Mouse (Mus musculus) kidney, adult 18-20 months (tissue): ENCODE measurements around the gene Gm49601.
A peak's percentile ranks its signal among the peaks of the same experiment; 100 is the strongest.

Experiments used
- DNase-seq: peaks from one replicate; pipeline ENCODE4 v3.0.0; 2021

Gene Gm49601

GRCm38 (mm10) chr16:18626376-18626878, at the start of gene Gm49601:
Gene Gm49601 (minus strand): TSS chr16:18626427.
- peak; percentile 83 for DNase-seq

- no peak for DNase-seq
Measured at GRCm38 (mm10) chr16:18673005-18673404, 46.8 kb upstream of the Gm49601 start.

GRCm38 (mm10) chr16:18672027-18672426, 45.8 kb upstream of the Gm49601 start:
- no peak for DNase-seq

GRCm38 (mm10) chr16:18669914-18670313, 43.7 kb upstream of the Gm49601 start:
- no peak for DNase-seq

- no peak for DNase-seq
Measured at GRCm38 (mm10) chr16:18658597-18658996, 32.4 kb upstream of the Gm49601 start.

GRCm38 (mm10) chr16:18655372-18656098, 29.3 kb upstream of the Gm49601 start:
- DNase-seq: no peak

- DNase-seq: no peak
Measured at GRCm38 (mm10) chr16:18653290-18654160, 27.3 kb upstream of the Gm49601 start.

DNA sequence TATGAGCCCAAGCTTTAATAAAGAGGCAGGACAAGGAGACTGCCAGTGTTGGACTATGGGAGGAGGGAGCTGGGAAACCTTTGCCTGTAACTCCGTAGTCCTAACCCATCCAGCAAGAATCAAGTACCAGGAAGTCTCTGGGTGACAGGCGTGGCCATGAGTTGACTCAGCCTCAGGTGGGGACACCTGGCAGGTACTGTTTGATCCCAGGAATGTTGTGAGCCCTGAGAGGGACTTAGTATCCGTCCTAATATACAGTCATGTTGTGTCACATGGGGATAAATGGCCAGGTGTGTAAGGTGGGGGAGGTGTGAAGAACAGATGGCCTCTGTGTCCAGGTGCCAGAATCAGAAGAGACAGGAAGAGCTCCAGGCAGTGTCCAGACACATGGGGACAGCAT, 22.9 kb upstream of the Gm49601 start:
- DNase-seq: no peak

DNA sequence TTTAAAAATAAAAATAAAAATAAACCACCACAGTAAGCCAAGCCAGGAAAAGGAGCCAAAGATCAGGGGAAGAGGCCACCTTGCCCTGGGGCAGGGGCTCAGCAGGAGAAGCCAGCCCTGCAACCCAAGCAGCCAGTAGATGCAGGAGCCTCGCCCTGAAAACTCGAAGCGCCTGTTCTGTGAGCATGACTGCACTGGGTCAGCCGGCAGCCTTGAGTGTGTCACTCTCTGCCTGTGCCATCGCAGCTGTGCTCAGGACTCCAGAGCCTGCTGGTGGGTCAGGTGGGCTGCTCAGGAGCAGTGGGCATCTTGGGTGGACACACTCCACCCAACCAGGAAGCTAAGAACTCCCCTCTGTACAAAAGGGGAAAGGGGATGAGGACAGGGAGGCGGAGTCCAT, 19.1 kb upstream of the Gm49601 start:
- no peak for DNase-seq

- DNase-seq: no peak
Measured at GRCm38 (mm10) chr16:18644485-18644884, 18.3 kb upstream of the Gm49601 start.

- no peak for DNase-seq
Measured at GRCm38 (mm10) chr16:18643406-18643998, 17.3 kb upstream of the Gm49601 start.

DNA sequence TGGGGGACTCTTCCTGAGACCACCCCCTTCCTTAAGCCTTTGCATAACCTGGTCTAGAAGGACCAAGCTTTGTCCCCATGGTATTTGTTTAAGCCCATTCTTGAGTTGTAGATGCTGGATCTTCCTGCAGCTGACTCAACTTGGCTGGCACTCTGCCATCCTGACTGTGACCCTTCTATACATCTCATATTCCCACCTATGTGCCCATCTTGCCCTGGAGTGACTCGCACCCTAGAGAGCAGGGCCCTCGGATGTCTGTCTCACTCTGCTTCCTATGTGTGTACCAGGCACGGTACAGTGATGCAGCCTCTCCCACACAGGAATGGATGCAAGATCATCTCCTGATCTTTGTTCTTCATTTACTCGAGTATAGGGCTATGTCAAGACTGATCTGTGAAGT, 16.7 kb upstream of the Gm49601 start:
- no peak for DNase-seq

GRCm38 (mm10) chr16:18642291-18642690, 16.1 kb upstream of the Gm49601 start:
- DNase-seq: no peak

GRCm38 (mm10) chr16:18639382-18639929, 13.2 kb upstream of the Gm49601 start:
- no peak for DNase-seq

- no peak for DNase-seq
Measured at GRCm38 (mm10) chr16:18638396-18638795, 12.2 kb upstream of the Gm49601 start.

DNA sequence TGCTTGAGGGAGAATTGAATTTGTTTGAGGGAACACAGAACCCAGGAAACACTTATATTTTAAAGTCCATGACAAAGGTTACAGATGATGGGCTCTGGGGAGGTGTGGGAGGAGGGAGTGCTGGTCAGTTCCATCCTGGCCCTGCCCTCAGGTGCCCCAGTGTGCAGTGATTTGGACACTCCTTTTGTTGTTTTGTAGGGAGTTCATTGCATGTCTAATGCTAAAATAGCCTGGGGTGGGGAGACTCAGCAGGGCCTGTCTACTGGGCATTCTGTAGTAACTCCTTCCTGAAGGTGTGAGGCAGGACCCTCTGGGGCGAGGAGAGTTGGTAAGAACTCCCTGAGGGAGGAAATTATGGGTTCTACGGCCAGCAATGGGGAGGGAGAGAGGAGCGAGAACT, 10.6 kb upstream of the Gm49601 start:
- no peak for DNase-seq

- DNase-seq: no peak
Measured at GRCm38 (mm10) chr16:18636401-18636800, 10.2 kb upstream of the Gm49601 start.

DNA sequence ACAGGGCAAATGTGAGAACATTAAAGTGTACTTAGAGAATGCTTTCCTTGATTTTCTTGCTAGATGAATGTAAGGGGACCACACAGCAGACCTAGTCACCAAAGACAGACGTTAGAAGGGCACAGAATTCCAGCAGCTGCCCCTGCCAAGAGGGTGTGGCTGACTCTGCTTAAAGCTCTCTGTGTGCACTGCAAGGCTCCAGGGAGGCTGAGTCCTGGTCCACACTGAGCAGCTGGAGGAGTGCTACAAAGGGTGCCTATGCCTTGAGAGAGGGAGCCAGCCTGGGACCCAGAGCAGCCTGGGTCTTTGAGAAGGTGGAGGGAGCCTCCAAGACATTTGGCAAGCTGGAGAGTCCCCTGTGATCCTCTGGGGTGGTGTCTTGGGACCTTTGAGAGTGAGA, 7.1 kb upstream of the Gm49601 start:
- DNase-seq: no peak

DNA sequence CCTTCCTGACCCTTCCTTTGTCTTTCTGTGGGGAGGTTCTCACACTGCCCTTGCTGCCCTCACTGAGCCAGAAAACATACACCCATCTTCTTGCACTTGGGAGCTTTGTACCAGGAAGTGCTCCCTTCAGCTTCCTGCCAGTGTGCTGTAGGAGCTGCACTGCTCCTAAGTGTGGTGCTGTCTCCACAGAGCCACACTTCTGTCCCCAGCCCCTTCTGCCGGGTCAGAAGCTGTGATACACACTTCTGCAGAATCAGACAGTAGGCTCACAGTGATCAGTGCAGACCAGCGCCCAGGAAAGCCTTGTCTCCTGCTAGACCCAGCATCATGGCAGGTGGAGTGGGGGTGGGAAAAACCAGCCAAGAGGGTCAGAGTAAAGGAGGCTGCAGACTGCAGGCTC, 6.6 kb upstream of the Gm49601 start:
- DNase-seq: no peak

GRCm38 (mm10) chr16:18632059-18632458, 5.8 kb upstream of the Gm49601 start:
- DNase-seq: no peak

- no peak for DNase-seq
Measured at GRCm38 (mm10) chr16:18631141-18631540, 4.9 kb upstream of the Gm49601 start.

- DNase-seq: no peak
Measured at GRCm38 (mm10) chr16:18630291-18630690, 4.1 kb upstream of the Gm49601 start.
